Mouse (Mus musculus) embryonic fibroblast, embryonic 13.5 days (primary cell): Measurements from ENCODE around the gene Ap3m1. TPM values are rescaled to one million over a fixed set of nuclear protein-coding genes. Genes with fewer than 3 reads are reported as not detected.

Experiments
- H3K27ac ChIP-seq: 2 replicates; pipeline ENCODE4 v1.5.1; 2012; ENCODE audit warnings: low read length, control low read depth, inconsistent platforms; ENCODE audit not compliant: insufficient read depth
- H3K4me1 ChIP-seq: 2 replicates; pipeline ENCODE4 v1.6.1; 2011; ENCODE audit warnings: low read length; ENCODE audit not compliant: control insufficient read depth, insufficient read depth
- H3K4me3 ChIP-seq: 2 replicates; pipeline ENCODE4 v1.5.1; 2011; ENCODE audit warnings: mild to moderate bottlenecking, control low read depth, low read length; ENCODE audit not compliant: insufficient read depth
- CTCF ChIP-seq: IDR thresholded peaks from 2 replicates; pipeline ENCODE4 v1.5.1; 2011; ENCODE audit warnings: mild to moderate bottlenecking, control low read depth, low read length, moderate library complexity, borderline replicate concordance; ENCODE audit not compliant: insufficient read depth
- POLR2A ChIP-seq: IDR thresholded peaks from 2 replicates; pipeline ENCODE4 v1.6.1; 2011; ENCODE audit warnings: low read depth, mild to moderate bottlenecking, control low read depth, low read length, moderate library complexity
- polyA plus RNA-seq: library from polyadenylated mRNA; stranded (reverse); fragments of >200 nt; gene quantifications from 2 replicates; pipeline ENCODE4 v1.2.4, GENCODE M21; 2011; ENCODE audit warnings: low read depth; ENCODE audit not compliant: missing spikeins, insufficient read length

Ap3m1 gene
- polyA plus RNA-seq, 1 experiment = 102 TPM

DNA sequence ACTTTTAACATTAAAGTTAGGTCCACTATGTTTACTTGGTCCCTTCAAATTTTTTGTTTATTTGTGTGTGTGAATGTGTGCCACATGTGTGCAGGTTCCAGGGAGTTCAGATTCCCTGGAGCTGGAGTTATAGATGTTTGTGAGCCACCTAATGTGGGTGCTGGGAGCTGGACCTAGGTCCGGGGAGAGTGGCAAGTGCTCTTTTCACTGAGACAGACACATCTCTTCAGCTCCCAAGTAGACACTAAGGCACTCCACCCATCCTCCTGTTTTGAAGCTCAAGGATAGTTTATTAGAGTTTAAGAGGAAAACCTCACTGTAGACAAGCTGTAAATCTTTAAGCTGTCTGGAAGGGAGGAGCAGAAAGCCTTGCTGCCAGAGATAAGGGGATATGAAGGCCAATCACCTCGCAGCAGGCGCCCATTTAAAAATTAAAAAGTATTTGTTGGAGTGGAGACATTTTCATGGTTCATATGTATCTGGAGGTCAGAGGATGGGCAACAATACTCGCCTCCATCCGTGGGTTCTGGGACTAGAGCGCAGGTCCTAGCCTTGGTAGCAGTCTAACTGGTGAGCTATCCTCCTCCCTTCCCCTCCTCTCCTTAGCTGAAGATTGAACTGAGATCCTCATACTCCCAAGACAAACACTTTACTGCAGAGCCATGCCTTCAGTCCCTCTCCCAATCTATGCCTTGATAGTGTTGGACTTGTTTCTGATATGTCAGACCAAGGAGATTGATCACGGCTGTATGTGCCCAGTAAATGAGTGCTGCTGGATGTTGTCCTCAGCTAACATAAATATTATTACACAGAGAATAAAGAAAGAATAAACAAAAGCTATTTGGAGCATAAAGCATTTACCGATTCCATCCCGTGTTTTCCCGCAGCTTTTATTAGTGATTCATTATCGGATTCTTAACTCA lies 22.4 kb upstream of the Ap3m1 start:
- H3K4me3 ChIP-seq = no peak overlapping the region
- H3K27ac ChIP-seq = no peak overlapping the region
- TF ChIP-seq POLR2A (no peak), CTCF (no peak)
- H3K4me1 ChIP-seq = no peaks in the 10 kb centered on the region; the same call in 1 of the 2 replicates

DNA sequence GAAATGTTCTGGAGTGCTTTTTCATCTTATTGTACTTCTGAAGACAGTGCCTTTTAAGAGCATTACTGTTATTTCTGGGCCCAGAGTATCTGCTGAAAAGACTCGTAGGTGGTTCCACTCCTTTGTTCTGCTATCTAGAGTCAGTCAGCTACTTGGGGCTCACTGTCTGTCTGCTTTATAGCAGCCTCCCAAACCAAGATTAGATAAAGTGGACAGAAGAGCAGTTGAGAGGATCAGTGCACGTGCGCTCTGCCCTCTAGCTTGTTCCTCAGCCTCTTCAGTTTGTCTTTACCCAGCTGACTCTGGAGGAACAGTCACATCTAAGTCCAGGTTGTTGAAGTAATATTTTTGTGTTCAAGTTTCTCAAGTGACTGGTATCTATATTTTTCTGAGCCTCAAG lies 21.7 kb upstream of the Ap3m1 start:
- no peak overlapping the region for H3K4me3 ChIP-seq
- no peaks in the 10 kb centered on the region; the same call in 1 of the 2 replicates for H3K4me1 ChIP-seq
- H3K27ac ChIP-seq = no peak overlapping the region
- TF ChIP-seq CTCF = no peak
- no peak for TF ChIP-seq POLR2A

DNA sequence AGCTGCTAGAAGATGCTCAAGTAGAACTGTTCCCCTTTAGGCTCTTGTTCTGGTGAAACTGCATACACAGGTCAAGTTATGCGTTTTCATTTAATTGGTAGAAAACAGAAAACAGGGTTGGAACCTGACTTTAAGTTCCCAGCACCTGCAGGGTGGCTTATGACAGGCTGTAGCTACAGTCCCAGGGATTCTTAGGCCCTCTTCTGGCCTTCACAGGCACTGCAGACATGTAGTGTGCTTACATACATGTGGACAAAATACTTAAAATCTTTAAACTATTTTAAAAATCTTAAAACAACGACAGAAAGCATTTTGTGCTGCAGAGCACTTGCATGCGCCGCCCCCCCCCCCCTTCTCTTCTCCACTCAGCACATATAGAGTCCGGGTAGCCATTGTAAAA lies 17.3 kb upstream of the Ap3m1 start:
- TF ChIP-seq CTCF (no peak), POLR2A (no peak)
- Histone ChIP-seq H3K4me1 (peaks cover 9% of the 10 kb centered on the region), H3K4me3 (no peak overlapping the region), H3K27ac (no peak overlapping the region)

DNA sequence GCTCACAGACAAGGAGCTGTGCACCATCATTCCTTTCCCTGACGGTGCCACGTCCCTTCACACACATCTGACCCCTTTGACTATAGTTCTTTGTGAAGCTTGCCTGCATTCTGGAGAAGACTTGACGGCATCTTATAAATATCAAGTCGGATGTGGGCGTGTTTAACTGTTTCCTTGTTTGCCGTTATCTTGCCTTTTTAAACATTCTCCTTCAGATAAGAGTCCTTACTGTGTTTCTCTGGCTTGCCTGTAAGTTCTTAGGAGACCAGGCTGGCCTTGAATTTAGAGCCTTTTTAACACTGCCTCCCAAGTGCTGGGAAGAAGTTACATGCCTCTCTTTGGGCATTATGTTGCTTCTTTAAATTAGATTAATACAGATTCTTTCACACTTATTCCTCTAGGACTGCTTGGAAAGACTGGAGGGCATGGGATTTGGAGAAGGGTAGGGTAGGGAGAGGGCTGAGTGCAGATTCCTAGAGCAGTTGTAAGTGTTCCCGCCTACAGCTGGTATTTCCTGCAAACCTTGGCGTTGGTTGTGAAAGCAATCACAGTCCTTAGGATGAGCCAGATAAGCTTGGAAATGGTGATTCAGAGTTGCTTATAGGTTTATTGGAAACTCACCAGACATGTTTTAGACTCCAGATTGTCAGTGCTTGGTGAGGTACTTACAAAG lies 13.3 kb upstream of the Ap3m1 start:
- peak overlapping the region; percentile 96 for H3K27ac ChIP-seq

DNA sequence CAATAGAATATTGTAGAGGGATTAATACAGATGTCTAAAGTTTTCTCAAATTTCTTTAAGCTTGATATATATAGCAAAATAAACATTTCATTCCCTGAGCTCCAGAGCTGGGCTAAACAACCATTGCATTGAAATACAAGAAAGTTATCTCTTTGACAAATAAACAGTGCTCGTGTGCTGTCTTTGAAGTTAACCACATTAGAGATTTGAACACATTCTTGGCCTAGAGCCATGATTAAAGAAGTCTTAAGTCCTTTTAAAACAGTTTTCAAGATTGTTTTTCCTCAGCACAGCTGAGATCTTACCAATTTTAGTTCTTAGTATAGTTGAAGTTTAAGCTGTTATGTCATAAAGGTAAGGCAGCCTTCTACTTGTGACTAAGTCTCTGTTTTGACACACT lies 12.0 kb upstream of the Ap3m1 start:
- H3K4me1 ChIP-seq = peaks cover 11% of the 10 kb centered on the region
- TF ChIP-seq POLR2A (no peak), CTCF (no peak)
- H3K27ac ChIP-seq = peak overlapping the region; percentile 14; the same call in 1 of the 2 replicates
- H3K4me3 ChIP-seq = no peak overlapping the region

More for the DNA sequence above, 13.3 kb upstream of the Ap3m1 start:
- Histone ChIP-seq H3K4me1 (peaks cover 11% of the 10 kb centered on the region), H3K4me3 (no peak overlapping the region)
- TF ChIP-seq POLR2A = no peak
- TF ChIP-seq CTCF = no peak

DNA sequence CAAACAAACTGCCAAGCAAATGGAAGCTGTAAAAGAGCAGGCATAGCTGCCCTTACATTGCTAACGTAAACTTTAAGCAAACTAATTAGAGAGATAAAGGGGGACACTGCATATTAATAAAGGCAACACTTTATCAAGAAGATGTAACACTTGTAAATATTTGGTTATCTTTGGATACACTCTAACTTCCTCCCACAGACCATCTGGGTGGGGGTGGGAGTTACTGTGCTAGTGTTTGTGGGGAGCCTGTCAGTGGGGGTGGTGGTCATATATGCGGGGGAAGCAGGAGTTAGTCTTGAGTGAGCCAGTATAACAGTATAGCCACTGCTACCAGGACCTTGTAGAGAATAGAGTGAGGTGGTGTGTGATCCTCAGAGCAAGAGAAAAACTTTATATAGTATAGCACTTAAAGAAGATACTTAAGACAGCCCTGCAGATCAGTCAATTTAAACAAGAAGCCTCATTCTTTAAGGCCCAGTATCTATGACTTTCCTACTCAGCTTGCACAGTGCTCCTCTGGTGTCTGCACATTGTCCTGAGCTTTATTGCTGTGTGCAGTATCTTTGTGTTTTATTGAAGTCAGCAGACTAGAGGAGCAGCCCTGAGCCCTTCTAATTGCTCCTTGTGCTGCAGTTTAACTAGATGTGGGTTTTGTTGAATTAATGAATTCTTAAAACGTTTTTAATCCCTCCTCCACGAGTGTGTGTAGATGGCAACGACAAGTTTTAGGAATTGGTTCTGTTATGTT lies 10.6 kb upstream of the Ap3m1 start:
- no peak overlapping the region for H3K4me3 ChIP-seq
- no peak overlapping the region for H3K27ac ChIP-seq
- TF ChIP-seq CTCF = no peak
- no peak for TF ChIP-seq POLR2A
- H3K4me1 ChIP-seq = peaks cover 11% of the 10 kb centered on the region

DNA sequence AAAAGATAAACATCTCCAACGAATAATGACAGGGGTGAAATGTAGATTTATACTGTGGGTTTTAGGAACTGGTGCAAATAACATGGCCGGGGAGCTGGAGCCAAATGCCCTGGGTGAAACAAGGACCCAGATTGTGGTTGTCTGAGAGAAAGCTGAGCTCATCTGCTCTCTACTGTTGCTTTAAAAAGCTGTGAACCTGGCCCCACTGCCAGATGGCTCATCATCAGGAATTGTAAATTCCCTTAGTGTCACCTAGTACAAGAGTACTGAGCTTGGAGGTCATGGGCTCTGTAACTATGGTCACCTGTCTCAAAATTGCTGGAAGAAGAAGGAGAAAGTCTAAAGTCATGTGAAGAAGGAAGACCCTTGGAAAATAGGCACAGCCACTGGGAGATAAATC lies 6.7 kb upstream of the Ap3m1 start:
- Histone ChIP-seq H3K4me1 (peaks cover 2% of the 10 kb centered on the region; the same call in 1 of the 2 replicates), H3K4me3 (no peak overlapping the region), H3K27ac (no peak overlapping the region)
- TF ChIP-seq CTCF = no peak
- no peak for TF ChIP-seq POLR2A

DNA sequence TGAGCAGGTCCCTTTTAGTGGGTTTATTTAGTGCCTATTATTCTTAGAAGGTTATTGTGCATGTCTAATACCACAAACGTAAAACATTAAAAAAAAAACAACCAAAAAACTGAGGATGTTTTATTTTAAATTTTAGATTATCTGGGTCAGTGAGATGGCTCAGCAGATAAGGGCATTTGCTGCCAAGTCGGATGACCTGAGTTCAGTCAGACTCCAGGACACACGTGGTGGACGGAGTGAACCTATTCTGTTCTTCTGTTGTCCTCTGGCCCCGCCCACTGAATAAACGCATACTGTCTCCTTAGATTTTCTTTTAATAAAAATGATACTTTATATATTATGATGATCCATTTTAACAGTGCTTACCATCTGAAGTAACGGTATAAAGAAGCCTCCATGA lies 1.3 kb upstream of the Ap3m1 start:
- Histone ChIP-seq H3K4me3 (peak overlapping the region; percentile 83), H3K27ac (no peak overlapping the region), H3K4me1 (0 out of 2 replicates have a peak, but pooled peaks cover 2% of the 10 kb centered on the region)
- TF ChIP-seq POLR2A (no peak), CTCF (no peak)

DNA sequence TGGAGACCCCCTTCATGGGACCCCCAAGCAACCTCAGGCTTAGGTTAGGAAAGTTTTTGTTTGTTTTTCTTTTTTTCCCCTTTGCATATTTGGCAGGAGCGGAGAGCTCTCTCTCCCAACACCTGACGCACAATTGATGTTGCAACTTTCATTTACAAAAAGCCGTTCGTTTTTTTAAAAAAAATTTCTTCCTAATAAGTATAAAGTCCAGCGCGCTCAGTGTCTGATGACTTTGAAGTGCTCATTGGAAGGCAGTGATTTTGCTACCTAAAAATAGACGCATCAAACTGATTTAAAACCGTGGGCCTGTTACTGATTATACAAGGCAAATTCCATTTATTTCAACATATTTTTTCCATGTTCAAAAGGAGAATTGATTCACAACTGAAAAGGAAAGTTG lies 843 bp upstream of the Ap3m1 start:
- no peak for TF ChIP-seq POLR2A
- H3K4me1 ChIP-seq = 0 out of 2 replicates have a peak, but pooled peaks cover 2% of the 10 kb centered on the region
- H3K27ac ChIP-seq = peak overlapping the region; percentile 45
- H3K4me3 ChIP-seq = peak overlapping the region; percentile 83
